Mouse (Mus musculus): Measurements from ENCODE around the gene Rcor1. TPM values are rescaled to one million over a fixed set of nuclear protein-coding genes. Genes with fewer than 3 reads are reported as not detected.
A peak's percentile ranks its signal among the peaks of the same experiment; 100 is the strongest.

Rcor1 gene
- 13.0 and 14.3 TPM in 2 replicates for polyA plus RNA-seq (2015; fragmentation: Nextera tagmentation; extraction: Ambion mirVana)

DNA sequence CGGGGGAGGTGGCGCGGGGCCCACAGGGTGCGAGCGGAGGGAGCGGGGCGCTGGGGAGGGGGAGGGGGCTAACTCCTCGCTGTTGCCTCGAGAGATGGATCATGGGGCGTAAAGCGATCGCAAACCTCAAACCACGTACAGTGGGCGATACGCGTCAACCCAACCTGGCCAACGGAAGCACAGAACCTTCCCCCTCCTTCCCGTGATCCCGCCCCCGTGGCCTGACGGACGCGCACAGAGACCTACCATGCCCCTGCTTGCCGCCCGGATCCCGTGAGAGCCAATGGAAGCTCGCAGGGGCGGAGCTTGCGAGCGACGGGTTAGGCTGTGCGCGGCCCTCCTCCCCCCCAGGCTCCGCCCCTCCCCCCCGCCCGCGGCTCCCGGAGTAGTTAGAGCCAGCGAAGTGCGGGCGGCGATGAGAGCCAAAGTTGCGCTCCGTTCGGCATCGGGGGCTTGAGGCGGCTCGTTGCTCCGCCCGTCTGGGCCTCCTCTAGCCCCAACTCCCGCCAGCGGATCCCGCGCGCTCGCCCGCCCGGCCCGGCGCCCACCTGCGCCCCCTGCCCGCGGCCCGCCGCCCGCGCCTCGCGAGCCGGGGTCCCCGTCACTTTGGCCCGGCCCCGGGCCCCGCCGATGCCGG, at the start of gene Rcor1:
TSS of gene Rcor1 (plus strand) at position 376 of the 637 bp plus-strand sequence.
- Histone ChIP-seq H3K27ac (replicated peaks) (peak within 1 kb of the TSS; percentile 98), H3K9me3 (replicated peaks) (no peaks in the 10 kb centered on the region), H3K4me1 (peaks cover 23% of the 10 kb centered on the region), H3K36me3 (peaks cover 10% of the 10 kb centered on the region; the same call in 1 of the 2 replicates), H3K27me3 (no peaks in the 10 kb centered on the region), H3K4me2 (replicated peaks) (peak within 1 kb of the TSS; percentile 91), H3K4me3 (replicated peaks) (peak within 1 kb of the TSS; percentile 98), H3K9ac (peak within 1 kb of the TSS; percentile 98)
- ATAC-seq (ENCODE audit: insufficient number of reproducible peaks, low FRiP score, low TSS enrichment, low read depth): peak; percentile 97
- WGBS: under 1% methylated on average over 64 of the region's 76 CpGs

GRCm38 (mm10) chr12:110989409-110989808, 49.7 kb upstream of the Rcor1 start:
- Histone ChIP-seq H3K4me3 (replicated peaks) (no peak overlapping the region), H3K4me2 (replicated peaks) (no peak overlapping the region), H3K9me3 (replicated peaks) (no peaks in the 10 kb centered on the region), H3K36me3 (no peaks in the 10 kb centered on the region), H3K4me1 (peaks cover 16% of the 10 kb centered on the region), H3K27ac (replicated peaks) (no peak overlapping the region), H3K9ac (no peak overlapping the region), H3K27me3 (no peaks in the 10 kb centered on the region)
- no peak for ATAC-seq (ENCODE audit: insufficient number of reproducible peaks, low FRiP score, low TSS enrichment, low read depth)
- WGBS: 81% methylated on average over 3 of the region's 3 CpGs

DNA sequence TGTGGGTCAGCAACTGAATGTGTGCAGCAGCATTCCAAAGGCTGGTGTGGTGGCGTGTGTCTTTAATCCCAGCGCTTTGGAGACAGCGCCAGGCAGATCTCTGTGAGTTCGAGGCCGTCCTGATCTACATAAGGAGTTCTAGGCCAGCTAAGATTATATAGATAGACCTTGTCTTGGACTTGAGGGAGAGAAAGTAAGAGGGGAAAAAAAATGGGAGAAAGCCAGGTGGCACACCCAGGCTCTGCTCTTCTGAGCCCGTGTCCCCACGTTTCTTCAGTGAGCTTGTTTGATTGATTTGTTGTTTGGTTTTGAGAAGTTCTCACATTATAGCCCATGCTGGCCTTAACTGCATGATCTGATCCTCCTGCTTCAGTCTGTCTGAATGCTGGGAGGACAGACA, 48.7 kb upstream of the Rcor1 start:
- Histone ChIP-seq H3K9me3 (replicated peaks) (no peaks in the 10 kb centered on the region), H3K36me3 (no peaks in the 10 kb centered on the region), H3K4me1 (peaks cover 16% of the 10 kb centered on the region), H3K27ac (replicated peaks) (no peak overlapping the region), H3K27me3 (no peaks in the 10 kb centered on the region), H3K4me3 (replicated peaks) (no peak overlapping the region), H3K9ac (no peak overlapping the region), H3K4me2 (replicated peaks) (no peak overlapping the region)
- WGBS: 92% methylated on average over 7 of the region's 7 CpGs
- ATAC-seq (ENCODE audit: insufficient number of reproducible peaks, low FRiP score, low TSS enrichment, low read depth): no peak

GRCm38 (mm10) chr12:110991361-110992127, 47.6 kb upstream of the Rcor1 start:
- peak overlapping the region; percentile 84 for H3K27ac ChIP-seq (replicated peaks)
- no peaks in the 10 kb centered on the region for H3K9me3 ChIP-seq (replicated peaks)
- H3K4me3 ChIP-seq (replicated peaks): peak overlapping the region; percentile 58
- peaks cover 16% of the 10 kb centered on the region for H3K4me1 ChIP-seq
- H3K36me3 ChIP-seq: no peaks in the 10 kb centered on the region
- 5% methylated on average over 23 of the region's 23 CpGs for WGBS
- peak; percentile 83 for ATAC-seq (ENCODE audit: insufficient number of reproducible peaks, low FRiP score, low TSS enrichment, low read depth)
- peak overlapping the region; percentile 75 for H3K4me2 ChIP-seq (replicated peaks)
- H3K9ac ChIP-seq: peak overlapping the region; percentile 55
- no peaks in the 10 kb centered on the region for H3K27me3 ChIP-seq

DNA sequence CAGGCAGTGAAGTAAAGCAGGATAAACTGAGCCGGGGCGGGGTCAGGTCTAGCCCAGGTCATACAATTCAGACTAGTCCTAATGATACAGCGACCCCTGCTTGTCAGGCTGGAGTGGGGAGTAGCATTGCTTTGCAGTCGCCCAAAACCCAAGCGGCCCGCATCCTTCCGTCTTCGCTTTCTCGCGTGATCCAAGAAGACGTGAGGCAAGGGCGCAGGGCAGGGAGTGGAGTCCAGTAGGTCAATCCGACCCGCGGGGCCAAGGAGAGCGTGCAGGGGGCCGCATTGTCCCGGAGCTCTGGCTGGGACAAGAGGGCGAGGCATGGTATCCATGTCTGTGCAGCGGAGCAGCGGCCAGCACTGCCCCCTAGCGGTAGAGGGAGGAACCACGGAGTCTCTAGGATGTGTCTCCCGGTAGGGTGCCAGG, 47.0 kb upstream of the Rcor1 start:
- H3K36me3 ChIP-seq: no peaks in the 10 kb centered on the region
- peak overlapping the region; percentile 84 for H3K27ac ChIP-seq (replicated peaks)
- peak; percentile 82 for ATAC-seq (ENCODE audit: insufficient number of reproducible peaks, low FRiP score, low TSS enrichment, low read depth)
- H3K4me2 ChIP-seq (replicated peaks): peak overlapping the region; percentile 75
- no peaks in the 10 kb centered on the region for H3K9me3 ChIP-seq (replicated peaks)
- H3K9ac ChIP-seq: peak overlapping the region; percentile 55
- peaks cover 16% of the 10 kb centered on the region for H3K4me1 ChIP-seq
- under 1% methylated on average over 24 of the region's 24 CpGs for WGBS
- H3K27me3 ChIP-seq: no peaks in the 10 kb centered on the region
- H3K4me3 ChIP-seq (replicated peaks): peak overlapping the region; percentile 58

GRCm38 (mm10) chr12:110992771-110993170, 46.4 kb upstream of the Rcor1 start:
- Histone ChIP-seq H3K36me3 (no peaks in the 10 kb centered on the region), H3K4me3 (replicated peaks) (peak overlapping the region; percentile 58; the same call in 1 of the 2 replicates), H3K4me1 (peaks cover 16% of the 10 kb centered on the region), H3K9me3 (replicated peaks) (0 out of 2 replicates have a peak, but pooled peaks cover 3% of the 10 kb centered on the region), H3K27me3 (no peaks in the 10 kb centered on the region), H3K4me2 (replicated peaks) (peak overlapping the region; percentile 75), H3K27ac (replicated peaks) (no peak overlapping the region), H3K9ac (no peak overlapping the region; the same call in 1 of the 2 replicates)
- 66% methylated on average over 12 of the region's 12 CpGs for WGBS
- no peak for ATAC-seq (ENCODE audit: insufficient number of reproducible peaks, low FRiP score, low TSS enrichment, low read depth)

GRCm38 (mm10) chr12:110993226-110993625, 45.9 kb upstream of the Rcor1 start:
- no peak overlapping the region for H3K4me3 ChIP-seq (replicated peaks)
- WGBS: 81% methylated on average over 3 of the region's 3 CpGs
- no peaks in the 10 kb centered on the region for H3K36me3 ChIP-seq
- no peak overlapping the region for H3K27ac ChIP-seq (replicated peaks)
- H3K9me3 ChIP-seq (replicated peaks): 0 out of 2 replicates have a peak, but pooled peaks cover 7% of the 10 kb centered on the region
- peaks cover 16% of the 10 kb centered on the region for H3K4me1 ChIP-seq
- ATAC-seq (ENCODE audit: insufficient number of reproducible peaks, low FRiP score, low TSS enrichment, low read depth): no peak
- H3K27me3 ChIP-seq: no peaks in the 10 kb centered on the region
- H3K9ac ChIP-seq: no peak overlapping the region
- H3K4me2 ChIP-seq (replicated peaks): no peak overlapping the region

DNA sequence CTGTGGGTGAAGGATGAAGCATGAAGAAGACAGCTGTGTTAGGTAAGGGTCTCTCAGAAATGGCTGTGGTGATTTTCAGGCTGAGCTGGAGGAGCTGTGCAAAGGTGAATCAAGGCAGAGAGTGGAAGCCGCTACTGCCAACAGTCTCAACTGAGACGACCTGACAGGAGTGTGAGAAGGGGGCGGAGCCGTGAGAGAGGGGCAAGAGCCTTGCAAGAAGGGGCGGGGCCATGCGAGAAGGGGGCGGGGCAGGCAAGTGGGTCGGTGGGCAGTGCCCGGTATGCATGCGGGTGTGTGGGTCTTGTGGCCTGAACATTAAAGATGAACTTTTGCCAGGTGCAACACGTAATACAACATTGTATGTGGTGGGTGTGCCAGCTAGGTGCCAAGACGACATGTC, 44.5 kb upstream of the Rcor1 start:
- WGBS: 35% methylated on average over 12 of the region's 12 CpGs
- ATAC-seq (ENCODE audit: insufficient number of reproducible peaks, low FRiP score, low TSS enrichment, low read depth): no peak
- Histone ChIP-seq H3K4me3 (replicated peaks) (no peak overlapping the region), H3K4me1 (peaks cover 16% of the 10 kb centered on the region), H3K36me3 (no peaks in the 10 kb centered on the region), H3K4me2 (replicated peaks) (no peak overlapping the region), H3K9me3 (replicated peaks) (0 out of 2 replicates have a peak, but pooled peaks cover 7% of the 10 kb centered on the region), H3K9ac (no peak overlapping the region), H3K27ac (replicated peaks) (no peak overlapping the region), H3K27me3 (no peaks in the 10 kb centered on the region)

- Histone ChIP-seq H3K4me2 (replicated peaks) (no peak overlapping the region), H3K36me3 (no peaks in the 10 kb centered on the region), H3K27ac (replicated peaks) (no peak overlapping the region), H3K4me3 (replicated peaks) (no peak overlapping the region), H3K4me1 (no peaks in the 10 kb centered on the region), H3K27me3 (no peaks in the 10 kb centered on the region), H3K9me3 (replicated peaks) (0 out of 2 replicates have a peak, but pooled peaks cover 7% of the 10 kb centered on the region), H3K9ac (no peak overlapping the region)
- no peak for ATAC-seq (ENCODE audit: insufficient number of reproducible peaks, low FRiP score, low TSS enrichment, low read depth)
- 95% methylated on average over 11 of the region's 11 CpGs for WGBS
These were observed 41.1 kb upstream of the Rcor1 start for GRCm38 (mm10) chr12:110998092-110998491.

DNA sequence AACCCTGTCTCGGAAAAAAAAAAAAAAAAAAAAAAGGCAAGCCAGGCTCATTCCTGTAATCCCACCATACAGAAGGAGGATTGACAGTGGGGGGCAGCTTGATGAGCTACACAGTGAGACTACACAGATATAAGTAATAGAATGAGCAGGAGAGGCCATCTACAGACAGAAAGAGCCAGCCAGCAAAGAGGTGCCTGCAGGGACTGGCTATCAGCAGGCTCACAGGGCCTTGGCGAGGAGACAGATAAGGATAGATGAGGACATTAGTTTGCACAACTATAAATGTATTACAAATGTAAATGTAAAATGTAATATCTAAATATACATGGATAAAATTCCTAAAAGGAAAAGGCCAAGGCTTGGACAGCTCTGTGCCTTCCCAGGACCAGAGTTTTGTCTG, 39.3 kb upstream of the Rcor1 start:
- Histone ChIP-seq H3K4me1 (no peaks in the 10 kb centered on the region; the same call in 1 of the 2 replicates), H3K4me3 (replicated peaks) (no peak overlapping the region), H3K9ac (no peak overlapping the region), H3K27ac (replicated peaks) (no peak overlapping the region), H3K36me3 (no peaks in the 10 kb centered on the region), H3K27me3 (no peaks in the 10 kb centered on the region), H3K4me2 (replicated peaks) (no peak overlapping the region), H3K9me3 (replicated peaks) (0 out of 2 replicates have a peak, but pooled peaks cover 7% of the 10 kb centered on the region)
- 77% methylated on average over 2 of the region's 2 CpGs for WGBS
- ATAC-seq (ENCODE audit: insufficient number of reproducible peaks, low FRiP score, low TSS enrichment, low read depth): no peak

- 0 out of 2 replicates have a peak, but pooled peaks cover 7% of the 10 kb centered on the region for H3K9me3 ChIP-seq (replicated peaks)
- H3K27ac ChIP-seq (replicated peaks): no peak overlapping the region
- H3K4me1 ChIP-seq: peaks cover 9% of the 10 kb centered on the region
- no peak for ATAC-seq (ENCODE audit: insufficient number of reproducible peaks, low FRiP score, low TSS enrichment, low read depth)
- H3K9ac ChIP-seq: no peak overlapping the region
- no peaks in the 10 kb centered on the region for H3K27me3 ChIP-seq
- 90% methylated on average over 7 of the region's 7 CpGs for WGBS
- no peaks in the 10 kb centered on the region for H3K36me3 ChIP-seq
- no peak overlapping the region for H3K4me2 ChIP-seq (replicated peaks)
- no peak overlapping the region for H3K4me3 ChIP-seq (replicated peaks)
These were observed 38.2 kb upstream of the Rcor1 start for GRCm38 (mm10) chr12:111000956-111001355.

Data from embryonic facial prominence, embryonic 15.5 days (tissue).